Mouse (Mus musculus) heart, embryonic 11.5 days (tissue): ENCODE data around the gene Plxna4. TPM values are rescaled to one million over a fixed set of nuclear protein-coding genes. Genes with fewer than 3 reads are reported as not detected.
A peak's percentile ranks its signal among the peaks of the same experiment; 100 is the strongest.

Source experiments
- ATAC-seq: fragments of 200-750 bp; cut with Nextera tagmentation; replicated peaks from 2 replicates; pipeline ENCODE4 v1.8.0; 2017; ENCODE audit warnings: moderate library complexity; ENCODE audit not compliant: insufficient number of reproducible peaks, low FRiP score, low TSS enrichment
- H3K27ac ChIP-seq: fragments of 300-500 bp; sonication (generic); 2 replicates; pipeline ENCODE4 v1.5.1; 2014; ENCODE audit warnings: mild to moderate bottlenecking, low read depth, low read length
- H3K27me3 ChIP-seq: fragments of 300-500 bp; sonication (generic); 2 replicates; pipeline ENCODE4 v1.6.1; 2014; ENCODE audit warnings: mild to moderate bottlenecking, low read length, mixed read lengths; ENCODE audit not compliant: control insufficient read depth, insufficient read depth
- H3K36me3 ChIP-seq: fragments of 300-500 bp; sonication (generic); 2 replicates; pipeline ENCODE4 v1.6.1; 2014; ENCODE audit warnings: mild to moderate bottlenecking, low read length, moderate library complexity, mixed read lengths; ENCODE audit not compliant: control insufficient read depth, insufficient read depth
- H3K4me1 ChIP-seq: fragments of 300-500 bp; sonication (generic); 2 replicates; pipeline ENCODE4 v1.6.1; 2014; ENCODE audit warnings: low read length; ENCODE audit not compliant: control insufficient read depth, insufficient read depth
- H3K4me2 ChIP-seq: fragments of 300-500 bp; sonication (generic); 2 replicates; pipeline ENCODE4 v1.6.1; 2014; ENCODE audit warnings: mild to moderate bottlenecking, moderate library complexity
- H3K4me3 ChIP-seq: fragments of 300-500 bp; sonication (generic); 2 replicates; pipeline ENCODE4 v1.5.1; 2014; ENCODE audit warnings: low read depth, low read length
- H3K9ac ChIP-seq: fragments of 300-500 bp; sonication (generic); 2 replicates; pipeline ENCODE4 v1.6.1; 2014; ENCODE audit warnings: mild to moderate bottlenecking, low read depth, low read length, moderate library complexity
- H3K9me3 ChIP-seq: fragments of 300-500 bp; sonication (generic); replicated peaks from 2 replicates; pipeline ENCODE4 v1.6.1; 2016; ENCODE audit warnings: low read length; ENCODE audit not compliant: control insufficient read depth
- WGBS: fragments of 180-500 bp; shearing (Covaris S2); extraction: QIAGEN DNeasy Blood & Tissue Kit; methylation state at CpG from one replicate; pipeline ENCODE4 v1.1.7; 2014; ENCODE audit not compliant: insufficient replicate concordance; 5-methylcytosine and 5-hydroxymethylcytosine counted together
- polyA plus RNA-seq: library from polyadenylated mRNA; unstranded; fragments of >200 nt; fragmentation: Nextera tagmentation; extraction: Ambion mirVana; gene quantifications from 2 replicates; pipeline ENCODE4 v1.2.1, GENCODE M21; 2014

The Plxna4 gene
- polyA plus RNA-seq, 1 experiment from 2014 or later, result 9.1 TPM

GRCm38 (mm10) chr6:32527518-32527917, 60.5 kb downstream of the Plxna4 start:
- no peak overlapping the region for H3K4me2 ChIP-seq
- 73% methylated on average over 7 of the region's 7 CpGs for WGBS

GRCm38 (mm10) chr6:32526762-32527161, 61.2 kb downstream of the Plxna4 start:
- no peaks in the 10 kb centered on the region for H3K9me3 ChIP-seq
- H3K9ac ChIP-seq, result no peak overlapping the region
- H3K36me3 ChIP-seq, result no peaks in the 10 kb centered on the region
- H3K27ac ChIP-seq, result no peak overlapping the region
- peaks cover 17% of the 10 kb centered on the region for H3K4me1 ChIP-seq
- no peak overlapping the region for H3K4me3 ChIP-seq
- no peaks in the 10 kb centered on the region for H3K27me3 ChIP-seq
- H3K4me2 ChIP-seq, result no peak overlapping the region
- ATAC-seq, result no peak
- 52% methylated on average over 5 of the region's 5 CpGs for WGBS

More at GRCm38 (mm10) chr6:32527518-32527917, 60.5 kb downstream of the Plxna4 start:
- H3K9me3 ChIP-seq, result no peaks in the 10 kb centered on the region
- H3K27ac ChIP-seq, result no peak overlapping the region
- H3K9ac ChIP-seq, result no peak overlapping the region
- H3K36me3 ChIP-seq, result no peaks in the 10 kb centered on the region
- no peaks in the 10 kb centered on the region for H3K27me3 ChIP-seq
- peaks cover 17% of the 10 kb centered on the region for H3K4me1 ChIP-seq
- no peak overlapping the region for H3K4me3 ChIP-seq
- no peak for ATAC-seq

GRCm38 (mm10) chr6:32520097-32520496, 67.9 kb downstream of the Plxna4 start:
- no peak for ATAC-seq
- Histone ChIP-seq H3K4me1 (no peaks in the 10 kb centered on the region), H3K36me3 (no peaks in the 10 kb centered on the region), H3K27me3 (no peaks in the 10 kb centered on the region), H3K9me3 (no peaks in the 10 kb centered on the region), H3K4me3 (no peak overlapping the region), H3K4me2 (no peak overlapping the region), H3K27ac (no peak overlapping the region), H3K9ac (no peak overlapping the region)
- WGBS, result 72% methylated on average over 4 of the region's 4 CpGs

- H3K27me3 ChIP-seq, result no peaks in the 10 kb centered on the region
- WGBS, result 83% methylated on average over 3 of the region's 3 CpGs
- no peaks in the 10 kb centered on the region for H3K36me3 ChIP-seq
- peaks cover 8% of the 10 kb centered on the region for H3K4me1 ChIP-seq
- H3K4me2 ChIP-seq, result no peak overlapping the region
- no peak overlapping the region for H3K4me3 ChIP-seq
- H3K9ac ChIP-seq, result no peak overlapping the region
- H3K27ac ChIP-seq, result no peak overlapping the region
- no peaks in the 10 kb centered on the region for H3K9me3 ChIP-seq
- no peak for ATAC-seq
Measured at GRCm38 (mm10) chr6:32518617-32519016, 69.4 kb downstream of the Plxna4 start.

GRCm38 (mm10) chr6:32514096-32514495, 73.9 kb downstream of the Plxna4 start:
- 40% methylated on average over 6 of the region's 6 CpGs for WGBS
- no peak overlapping the region for H3K9ac ChIP-seq
- no peaks in the 10 kb centered on the region for H3K36me3 ChIP-seq
- H3K27me3 ChIP-seq, result no peaks in the 10 kb centered on the region
- peaks cover 21% of the 10 kb centered on the region for H3K4me1 ChIP-seq
- H3K4me3 ChIP-seq, result no peak overlapping the region
- H3K9me3 ChIP-seq, result no peaks in the 10 kb centered on the region
- no peak overlapping the region for H3K4me2 ChIP-seq
- H3K27ac ChIP-seq, result no peak overlapping the region
- no peak for ATAC-seq

- WGBS, result 50% methylated on average over 1 of the region's 1 CpGs
- peak overlapping the region; percentile 76 for H3K27ac ChIP-seq
- H3K9ac ChIP-seq, result no peak overlapping the region
- H3K4me3 ChIP-seq, result no peak overlapping the region
- ATAC-seq, result 0 out of 2 replicates have a peak, but pooled peaks have one; percentile 36
- H3K9me3 ChIP-seq, result no peaks in the 10 kb centered on the region
- no peaks in the 10 kb centered on the region for H3K27me3 ChIP-seq
- H3K36me3 ChIP-seq, result no peaks in the 10 kb centered on the region
- H3K4me2 ChIP-seq, result no peak overlapping the region
- peaks cover 21% of the 10 kb centered on the region for H3K4me1 ChIP-seq
Measured at GRCm38 (mm10) chr6:32512010-32512409, 76.0 kb downstream of the Plxna4 start.

- H3K4me2 ChIP-seq, result no peak overlapping the region
- H3K4me3 ChIP-seq, result no peak overlapping the region
- peak; percentile 58 for ATAC-seq
- no peaks in the 10 kb centered on the region for H3K9me3 ChIP-seq
- 71% methylated on average over 7 of the region's 7 CpGs for WGBS
- H3K4me1 ChIP-seq, result peaks cover 21% of the 10 kb centered on the region
- H3K27ac ChIP-seq, result peak overlapping the region; percentile 83
- H3K27me3 ChIP-seq, result no peaks in the 10 kb centered on the region
- H3K36me3 ChIP-seq, result no peaks in the 10 kb centered on the region
- H3K9ac ChIP-seq, result no peak overlapping the region
Measured at GRCm38 (mm10) chr6:32510924-32511323, 77.1 kb downstream of the Plxna4 start.

GRCm38 (mm10) chr6:32510491-32510890, 77.5 kb downstream of the Plxna4 start:
- Histone ChIP-seq H3K9me3 (no peaks in the 10 kb centered on the region), H3K9ac (no peak overlapping the region), H3K36me3 (no peaks in the 10 kb centered on the region), H3K4me1 (peaks cover 21% of the 10 kb centered on the region), H3K4me2 (no peak overlapping the region), H3K27ac (peak overlapping the region; percentile 83; the same call in 1 of the 2 replicates), H3K4me3 (no peak overlapping the region), H3K27me3 (no peaks in the 10 kb centered on the region)
- no peak for ATAC-seq
- WGBS, result 81% methylated on average over 1 of the region's 1 CpGs

GRCm38 (mm10) chr6:32509046-32509445, 78.9 kb downstream of the Plxna4 start:
- Histone ChIP-seq H3K4me3 (no peak overlapping the region), H3K27ac (no peak overlapping the region), H3K9ac (no peak overlapping the region), H3K4me1 (peaks cover 17% of the 10 kb centered on the region), H3K36me3 (no peaks in the 10 kb centered on the region), H3K27me3 (no peaks in the 10 kb centered on the region), H3K4me2 (no peak overlapping the region), H3K9me3 (no peaks in the 10 kb centered on the region)
- WGBS, result 75% methylated on average over 9 of the region's 9 CpGs
- ATAC-seq, result no peak
